Mouse (Mus musculus): Measurements from ENCODE around the gene Pramel7.
A peak's percentile ranks its signal among the peaks of the same experiment; 100 is the strongest.
"Not testable (repeated sequence)": the region's sequence is repeated elsewhere in the genome, so short reads cannot be mapped to it uniquely, and the experiment has no call there.

The Pramel7 gene

DNA sequence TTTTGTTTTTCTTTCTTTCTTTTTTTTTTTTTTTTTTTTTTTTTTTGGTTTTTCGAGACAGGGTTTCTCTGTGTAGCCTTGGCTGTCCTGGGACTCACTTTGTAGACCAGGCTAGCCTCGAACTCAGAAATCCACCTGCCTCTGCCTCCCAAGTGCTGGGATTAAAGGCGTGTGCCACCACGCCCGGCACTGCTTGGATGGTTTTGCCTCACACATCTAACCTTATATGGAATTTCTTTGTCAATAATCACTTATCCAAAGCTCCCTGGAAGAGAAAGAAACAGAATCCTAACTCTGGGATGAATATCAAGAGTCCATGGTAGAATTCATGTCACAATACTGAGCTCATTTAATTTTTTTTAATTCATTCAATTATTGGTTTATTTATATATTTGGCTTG lies at the start of gene Pramel7:
Gene Pramel7 (minus strand): TSS at position 101 of the 400 bp plus-strand sequence.
- not testable (repeated sequence) for DNase-seq

DNA sequence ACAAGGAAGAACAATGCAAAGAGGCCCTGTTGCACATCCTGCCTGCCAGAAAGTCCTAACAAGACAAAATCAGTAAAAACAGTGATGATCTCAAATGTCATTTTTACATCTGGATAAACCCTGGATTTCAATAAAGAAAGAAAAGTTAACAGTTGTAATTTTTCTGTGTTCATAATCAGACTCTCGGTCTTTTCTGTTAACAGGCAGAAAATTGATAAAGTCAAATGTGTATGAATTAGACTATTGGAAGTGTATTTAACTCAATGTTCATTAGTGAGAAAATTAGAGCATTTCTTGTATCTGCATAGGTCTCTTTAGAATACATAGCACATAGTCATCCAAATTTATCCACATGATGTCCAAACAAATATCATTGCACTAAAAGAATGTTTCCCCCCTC lies 48.5 kb upstream of the Pramel7 start, which contains the start of gene Olfr1128:
Gene Olfr1128 (minus strand): TSS at position 101 of the 400 bp plus-strand sequence.
- no peak for DNase-seq

DNA sequence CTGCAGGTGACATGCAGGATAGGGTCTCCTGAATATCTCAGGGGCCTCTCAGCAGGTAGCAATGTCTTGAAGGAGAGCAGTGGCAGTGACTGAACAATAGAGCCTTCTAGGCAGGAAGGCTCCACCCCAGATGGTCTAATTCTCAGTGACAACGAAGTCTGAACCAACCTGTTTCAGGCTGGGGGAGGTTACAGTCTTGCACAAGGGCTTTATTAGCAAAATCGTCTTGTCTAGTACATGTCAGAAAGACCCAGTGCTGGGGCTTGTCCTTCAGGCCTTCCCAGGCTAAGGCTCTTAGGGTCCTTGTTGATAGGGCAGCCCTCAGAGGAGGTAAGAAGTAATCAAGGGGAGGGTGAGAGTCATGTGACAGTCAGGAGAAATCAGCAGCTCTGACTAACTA lies 37.9 kb upstream of the Pramel7 start:
- DNase-seq: no peak

DNA sequence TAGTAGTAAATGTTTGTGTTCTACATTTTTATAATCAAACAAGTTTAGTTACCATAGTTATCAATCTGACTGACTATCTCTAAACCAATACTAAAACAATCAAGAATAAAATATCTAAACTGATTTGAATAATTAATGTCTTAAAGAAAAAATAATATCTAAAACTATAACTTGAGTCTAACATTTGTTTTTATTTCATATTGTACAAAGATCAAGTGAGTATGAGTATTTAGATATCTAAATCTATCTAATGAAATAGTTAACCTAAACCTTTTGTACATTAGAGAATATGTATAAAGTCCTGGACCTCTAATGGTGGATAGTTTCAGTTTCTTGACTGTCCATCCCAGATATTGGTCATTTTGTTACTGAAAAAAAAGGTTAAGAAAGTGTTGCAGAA lies 34.6 kb upstream of the Pramel7 start, which contains the start of gene Olfr153:
Gene Olfr153 (plus strand): TSS at position 301 of the 400 bp plus-strand sequence.
- DNase-seq: no peak

DNA sequence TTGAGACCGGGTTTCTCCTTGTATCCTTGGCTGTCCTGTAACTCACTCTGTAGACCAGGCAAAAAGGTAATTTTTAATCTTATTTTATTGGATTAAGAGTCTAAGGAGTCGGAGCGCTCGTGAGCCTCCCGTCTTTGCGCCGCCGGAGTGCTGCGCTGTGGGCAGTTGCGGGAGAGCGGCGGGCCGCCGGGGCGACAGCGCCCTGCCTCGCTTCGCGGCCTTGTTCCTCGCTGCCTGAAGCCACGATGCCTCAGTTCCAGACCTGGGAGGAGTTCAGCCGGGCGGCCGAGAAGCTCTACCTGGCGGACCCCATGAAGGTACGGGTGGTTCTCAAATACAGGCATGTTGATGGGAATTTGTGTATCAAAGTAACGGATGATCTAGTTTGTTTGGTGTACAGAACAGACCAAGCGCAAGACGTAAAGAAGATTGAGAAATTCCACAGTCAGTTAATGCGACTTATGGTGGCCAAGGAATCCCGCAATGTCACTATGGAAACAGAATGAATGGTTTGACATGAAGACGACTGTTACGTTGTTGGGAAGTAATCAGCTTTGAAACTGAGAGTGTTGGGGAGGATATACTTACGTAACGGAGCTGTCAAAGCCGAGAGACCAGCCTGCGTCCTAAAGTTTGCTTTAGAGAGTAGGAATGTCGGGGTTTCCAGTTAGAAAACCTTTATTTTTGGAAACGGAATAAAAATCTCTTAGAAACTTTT lies 29.2 kb upstream of the Pramel7 start:
- peak; percentile 61 for DNase-seq

DNA sequence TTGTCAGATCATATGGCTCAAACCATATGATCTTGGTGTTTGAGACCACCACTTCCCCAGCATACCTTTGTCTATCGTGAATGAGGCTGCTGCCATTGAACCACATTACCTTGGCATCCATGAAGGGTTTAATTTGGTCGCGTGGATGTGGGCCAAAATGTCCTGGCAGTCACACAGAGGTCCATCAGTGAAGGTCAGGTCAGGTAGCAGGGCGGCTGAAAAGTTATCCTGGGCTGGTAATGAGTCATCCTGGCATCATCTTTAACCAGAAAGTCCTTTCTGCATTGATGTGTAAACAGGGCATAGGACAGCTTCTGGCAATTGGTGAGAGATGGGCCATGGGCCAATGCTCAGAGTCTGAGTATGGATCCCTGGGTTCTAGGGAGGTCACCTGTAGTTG lies 23.8 kb upstream of the Pramel7 start:
- no peak for DNase-seq

DNA sequence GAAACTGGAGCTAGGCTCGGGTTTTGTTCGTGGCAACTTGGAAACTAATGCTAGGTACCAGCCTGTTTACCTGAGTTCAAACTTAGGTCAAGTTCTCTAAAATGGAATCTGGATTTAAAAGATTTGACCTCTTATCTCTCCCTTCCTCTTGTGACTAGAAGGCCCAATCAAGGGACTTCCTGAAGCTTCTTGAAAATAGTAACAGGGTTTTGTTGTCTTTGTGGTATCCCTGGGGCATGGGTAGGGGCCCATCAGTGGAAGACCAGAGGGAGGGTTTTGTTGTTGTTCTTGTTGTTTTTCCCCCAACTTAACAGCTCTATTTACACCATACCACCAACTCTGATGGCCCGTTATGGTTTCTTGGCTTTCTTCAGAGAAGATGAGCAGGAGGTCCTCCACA lies 19.7 kb upstream of the Pramel7 start:
- no peak for DNase-seq

DNA sequence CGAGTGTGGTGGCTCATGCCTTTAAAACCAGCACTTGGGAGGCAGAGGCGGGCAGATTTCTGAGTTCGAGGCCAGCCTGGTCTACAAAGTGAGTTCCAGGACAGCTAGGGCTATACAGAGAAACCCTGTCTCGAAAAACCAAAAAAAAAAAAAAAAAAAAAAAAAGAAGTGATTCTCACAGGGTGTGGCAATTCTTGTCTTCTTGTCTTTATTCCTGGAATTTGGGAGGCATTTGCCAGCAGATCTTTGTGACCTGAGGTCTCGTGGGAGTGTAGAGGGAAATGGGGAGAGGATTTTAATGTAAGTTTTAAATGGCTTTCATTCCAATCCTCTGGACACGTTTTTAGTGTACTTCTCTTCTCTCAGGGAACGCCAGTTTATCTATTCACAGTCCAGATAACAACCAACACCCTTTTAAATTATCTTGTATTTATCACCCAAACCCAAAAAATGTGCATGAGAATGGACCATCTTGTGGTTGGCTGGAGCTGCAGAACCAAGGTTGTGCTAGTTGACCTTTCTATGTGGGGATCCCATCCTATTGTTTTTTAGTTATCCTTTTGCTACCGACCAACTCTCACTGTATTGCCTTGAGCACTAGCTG lies 18.7 kb upstream of the Pramel7 start:
- no peak for DNase-seq

DNA sequence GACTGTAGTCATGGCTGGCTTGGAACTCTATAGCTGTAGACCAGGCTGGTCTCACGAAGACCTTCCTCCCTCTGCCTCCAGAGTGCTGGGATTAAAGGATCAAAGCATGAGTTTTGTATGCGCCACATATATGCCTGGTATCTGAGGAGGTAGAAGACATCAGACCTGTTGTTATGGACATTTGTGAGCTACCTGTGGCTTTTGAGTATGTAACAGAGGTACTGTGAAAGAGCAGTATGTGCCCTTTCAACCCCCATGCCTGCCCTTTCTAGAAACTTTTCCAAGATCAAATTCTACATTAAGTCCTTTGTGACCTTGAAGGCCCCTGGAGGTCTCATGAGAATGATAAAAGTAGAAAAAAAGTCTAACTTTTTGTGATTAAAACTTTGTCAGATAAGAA lies 18.2 kb upstream of the Pramel7 start:
- DNase-seq: no peak

DNA sequence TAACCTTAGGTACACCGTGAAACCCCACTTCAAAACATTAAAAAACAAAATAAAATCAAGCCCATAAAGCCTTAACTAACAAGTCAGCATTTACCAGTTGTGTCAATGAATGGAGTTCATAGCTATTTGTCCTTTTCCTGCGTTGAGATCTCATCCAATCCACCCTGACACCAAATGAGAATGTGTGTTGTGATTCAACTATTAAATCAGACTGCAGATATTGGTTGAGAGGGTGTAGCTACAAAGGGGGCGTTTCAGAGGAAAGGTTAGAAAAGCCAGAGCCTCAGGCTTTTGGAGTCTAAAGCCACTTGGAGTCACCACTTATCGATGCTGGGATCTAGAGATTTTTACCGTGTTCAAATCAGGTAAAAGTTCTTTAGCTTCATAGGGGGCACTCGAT lies 9.4 kb upstream of the Pramel7 start, which contains the start of gene Pramel6:
Gene Pramel6 (plus strand): TSS at position 301 of the 400 bp plus-strand sequence.
- DNase-seq: no peak

DNA sequence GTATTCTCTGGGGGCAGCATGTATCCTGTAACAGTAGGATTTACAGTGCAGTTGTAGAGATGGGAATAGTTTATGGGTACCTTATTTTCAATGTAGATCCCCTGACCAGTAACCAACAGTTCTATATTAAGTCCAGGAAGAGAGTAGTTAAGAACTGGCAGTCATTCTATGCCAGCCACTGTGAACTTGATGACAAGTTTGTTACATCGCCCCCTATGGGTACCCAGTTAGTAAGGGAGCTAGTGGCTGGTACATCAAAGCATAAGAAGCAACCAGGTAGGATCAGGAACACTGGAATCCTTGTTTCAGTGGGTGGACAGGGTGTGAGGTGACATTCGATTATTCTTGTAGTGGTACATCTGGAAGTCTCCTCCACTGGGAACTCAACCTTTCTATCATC lies 14.6 kb downstream of the Pramel7 start:
- no peak for DNase-seq

DNA sequence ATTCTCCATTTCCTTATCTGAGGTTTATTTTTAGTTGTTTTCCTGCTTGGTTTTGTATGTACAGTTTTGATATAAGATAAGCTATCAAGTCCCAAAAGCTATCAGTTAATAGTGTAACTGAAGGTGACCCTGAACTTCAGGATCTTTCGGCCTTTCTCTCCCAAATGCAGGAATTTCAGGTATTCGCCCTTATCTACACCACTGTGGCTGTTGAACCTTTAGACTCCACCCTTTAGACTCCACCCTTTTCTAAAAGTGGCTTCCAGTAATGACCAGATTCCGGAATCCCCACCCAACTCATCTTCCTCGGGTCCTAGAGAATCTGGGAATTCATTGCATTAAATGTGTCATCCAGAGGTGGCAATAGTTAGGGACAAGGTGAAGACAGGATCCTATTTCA lies 15.7 kb downstream of the Pramel7 start:
- no peak for DNase-seq

DNA sequence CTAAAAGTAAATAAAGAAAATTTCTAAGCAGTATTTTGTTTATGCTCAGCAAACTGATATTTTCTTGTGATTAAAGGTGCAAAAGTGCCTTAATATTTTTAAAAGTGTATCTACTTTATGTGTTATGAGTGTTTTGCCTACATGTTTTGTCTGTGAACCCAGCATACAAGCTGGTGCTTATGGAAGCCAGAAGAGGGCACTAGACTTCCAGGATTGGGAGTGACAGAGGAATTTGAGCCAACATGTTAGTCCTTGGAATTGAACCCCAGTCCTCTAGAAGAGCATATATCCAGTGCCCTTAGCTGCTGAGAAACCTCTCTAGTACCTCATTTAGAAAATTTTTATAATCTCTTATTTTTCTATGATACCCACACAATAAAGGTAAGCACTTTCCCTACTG lies 16.7 kb downstream of the Pramel7 start:
- peak; percentile 11 for DNase-seq

DNA sequence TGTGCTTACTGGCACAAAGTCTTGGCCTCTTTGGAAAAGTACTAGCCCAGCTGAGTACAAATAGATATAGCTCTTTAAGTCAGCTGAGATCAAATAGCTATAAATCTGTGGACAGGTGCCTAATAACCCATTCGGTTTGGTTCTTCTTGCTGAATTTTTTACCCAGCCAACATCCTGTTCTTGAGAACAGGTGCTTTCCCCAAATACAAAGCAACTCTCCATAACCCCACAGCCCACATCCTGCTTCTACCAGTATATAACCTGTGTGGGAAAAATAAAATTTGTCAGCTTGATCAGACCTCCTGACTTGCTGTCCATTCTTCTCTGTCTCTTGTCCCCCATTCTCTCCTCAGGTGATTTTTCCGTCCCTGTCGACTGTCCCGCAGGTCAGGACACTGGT lies 35.1 kb downstream of the Pramel7 start:
- no peak for DNase-seq

DNA sequence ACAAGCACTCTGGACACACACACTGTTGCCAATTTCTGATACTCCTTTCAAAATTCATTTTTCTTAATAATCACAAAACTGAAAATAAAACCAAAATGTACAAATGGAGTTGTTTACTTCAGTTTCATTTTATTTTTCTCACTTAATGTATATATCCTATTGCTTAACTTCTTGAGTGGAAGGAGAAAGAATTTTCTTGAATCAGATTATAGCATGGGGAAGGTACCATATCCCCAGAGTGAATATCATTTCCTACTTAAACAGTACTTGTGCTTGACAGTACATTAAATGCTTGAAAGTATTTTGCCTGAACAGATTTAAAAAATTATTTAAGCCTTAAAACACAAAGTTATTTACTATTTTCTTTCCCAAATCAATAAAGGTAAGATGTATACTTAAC lies 43.2 kb downstream of the Pramel7 start, which contains the start of gene Olfr1126:
Gene Olfr1126 (plus strand): TSS at position 301 of the 400 bp plus-strand sequence.
- DNase-seq: no peak
